Mouse (Mus musculus) lung, postnatal 14 days (tissue): ENCODE data around the gene Hmx3.

ENCODE experiments used
- DNase-seq: peaks from one replicate; pipeline ENCODE4 v3.0.0; 2021

The Hmx3 gene

GRCm38 (mm10) chr7:131542115-131542871 lies at the start of gene Hmx3:
Gene Hmx3 (plus strand): TSS chr7:131542867.
- no peak for DNase-seq

GRCm38 (mm10) chr7:131503739-131504138 lies 38.9 kb upstream of the Hmx3 start:
- DNase-seq = no peak

GRCm38 (mm10) chr7:131539979-131540378 lies 2.7 kb upstream of the Hmx3 start:
- peak; percentile 92 for DNase-seq

- DNase-seq = no peak
Observed at GRCm38 (mm10) chr7:131541184-131542114, 1.2 kb upstream of the Hmx3 start.

- DNase-seq = no peak
Observed at GRCm38 (mm10) chr7:131542872-131543622, 380 bp downstream of the Hmx3 start.

- peak; percentile 8 for DNase-seq
Observed at GRCm38 (mm10) chr7:131543623-131544481, 1.2 kb downstream of the Hmx3 start.

GRCm38 (mm10) chr7:131544871-131545270 lies 2.2 kb downstream of the Hmx3 start:
- DNase-seq = no peak

GRCm38 (mm10) chr7:131545701-131546385 lies 3.2 kb downstream of the Hmx3 start:
- DNase-seq = no peak

GRCm38 (mm10) chr7:131546423-131546822 lies 3.8 kb downstream of the Hmx3 start:
- no peak for DNase-seq

GRCm38 (mm10) chr7:131547481-131547880 lies 4.8 kb downstream of the Hmx3 start:
- no peak for DNase-seq

- no peak for DNase-seq
Observed at GRCm38 (mm10) chr7:131548473-131548872, 5.8 kb downstream of the Hmx3 start, which contains the start of gene Hmx2. Gene Hmx2 (plus strand): TSS chr7:131548773.

- no peak for DNase-seq
Observed at GRCm38 (mm10) chr7:131551471-131551870, 8.8 kb downstream of the Hmx3 start.

GRCm38 (mm10) chr7:131551931-131552741 lies 9.5 kb downstream of the Hmx3 start:
- DNase-seq = no peak

- no peak for DNase-seq
Observed at GRCm38 (mm10) chr7:131552781-131553180, 10.1 kb downstream of the Hmx3 start.

- DNase-seq = peak; percentile 48
Observed at GRCm38 (mm10) chr7:131553771-131554175, 11.1 kb downstream of the Hmx3 start.

GRCm38 (mm10) chr7:131554341-131555180 lies 11.9 kb downstream of the Hmx3 start:
- DNase-seq = no peak

- peak; percentile 5 for DNase-seq
Observed at GRCm38 (mm10) chr7:131555301-131556081, 12.8 kb downstream of the Hmx3 start.

GRCm38 (mm10) chr7:131556116-131556515 lies 13.4 kb downstream of the Hmx3 start:
- no peak for DNase-seq
